Mouse (Mus musculus) neural tube, embryonic 14.5 days (tissue): ENCODE measurements around the gene Trex1. TPM values are rescaled to one million over a fixed set of nuclear protein-coding genes. Genes with fewer than 3 reads are reported as not detected.

Source experiments
- polyA plus RNA-seq: library from polyadenylated mRNA; unstranded; fragments of >200 nt; fragmentation: Nextera tagmentation; extraction: Ambion mirVana; gene quantifications from 2 replicates; pipeline ENCODE4 v1.2.1, GENCODE M21; 2014

The Trex1 gene
- polyA plus RNA-seq, 1 experiment from 2014 or later = 13.4 TPM

Other genes starting within 250 kb of the Trex1 start
- 18.5 and 21.6 TPM in 2 replicates for gene Celsr3, start 233.4 kb downstream of the Trex1 start, polyA plus RNA-seq
- 21.9 and 22.2 TPM in 2 replicates for gene Slc26a6, start 206.5 kb downstream of the Trex1 start, polyA plus RNA-seq
- not detected in 2 replicates for gene Tmem89, start 145.1 kb downstream of the Trex1 start, polyA plus RNA-seq
- gene Uqcrc1, start 123.1 kb downstream of the Trex1 start, polyA plus RNA-seq = 480 and 510 TPM in 2 replicates
- gene Col7a1, start 106.1 kb downstream of the Trex1 start, polyA plus RNA-seq = 0.64 and 3.0 TPM in 2 replicates
- gene Ucn2, start 73.7 kb downstream of the Trex1 start, polyA plus RNA-seq = 0.24 TPM in 1 of 2 replicates, not detected in the other
- 23.2 and 27.9 TPM in 2 replicates for gene Pfkfb4, start 68.0 kb downstream of the Trex1 start, polyA plus RNA-seq
- gene Shisa5, start 21.2 kb downstream of the Trex1 start, polyA plus RNA-seq = 55.4 TPM in 2 replicates
- gene Atrip, start 14.4 kb upstream of the Trex1 start, polyA plus RNA-seq = 31.4 and 34.8 TPM in 2 replicates
- 10.7 and 13.1 TPM in 2 replicates for gene Ccdc51, start 22.8 kb upstream of the Trex1 start, polyA plus RNA-seq
- gene Tma7, start 22.9 kb upstream of the Trex1 start, polyA plus RNA-seq = 712 and 779 TPM in 2 replicates
- 13.9 and 14.9 TPM in 2 replicates for gene Plxnb1, start 35.7 kb upstream of the Trex1 start, polyA plus RNA-seq
- gene Fbxw21, start 102.3 kb upstream of the Trex1 start, polyA plus RNA-seq = not detected in 2 replicates
- not detected in 2 replicates for gene Fbxw13, start 136.2 kb upstream of the Trex1 start, polyA plus RNA-seq
- gene Fbxw20, start 175.0 kb upstream of the Trex1 start, polyA plus RNA-seq = not detected in 2 replicates
- not detected in 2 replicates for gene Fbxw14, start 227.9 kb upstream of the Trex1 start, polyA plus RNA-seq